Comparison of ENCODE assay signal across 8 mouse cellular contexts in the genomic region with DNA sequence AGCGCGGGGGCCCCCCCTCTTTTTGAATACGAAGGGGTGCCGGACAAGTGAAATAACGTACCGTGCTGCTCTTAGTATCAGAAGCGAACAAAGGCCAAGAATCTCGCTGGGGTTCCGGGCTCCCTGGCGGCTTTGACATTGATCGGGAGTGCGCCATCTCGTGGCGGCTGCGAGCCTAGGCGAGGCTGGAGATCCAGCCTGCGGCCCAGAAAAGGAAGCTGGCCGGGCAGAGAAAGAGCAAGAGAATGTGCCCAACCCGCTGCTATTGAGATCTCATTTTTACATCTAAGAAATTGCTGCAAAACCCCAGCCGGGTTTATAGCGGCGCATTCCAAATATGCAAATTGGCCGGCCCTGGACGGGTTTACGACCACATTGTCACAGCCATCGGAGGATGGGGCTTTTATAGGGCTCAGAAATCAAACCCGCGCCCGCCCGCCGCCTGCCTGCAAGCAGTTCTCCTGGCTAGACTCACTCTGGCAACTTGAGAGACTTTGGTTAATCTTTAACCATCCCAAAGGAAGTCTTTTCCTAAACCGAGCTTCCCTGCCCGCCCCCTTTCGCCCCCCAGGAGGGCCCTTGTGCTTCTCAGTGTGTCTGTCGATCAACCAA. TPM values are rescaled to one million over a fixed set of nuclear protein-coding genes. Genes with fewer than 3 reads are reported as not detected.
DNase-seq lines count a peak whose midpoint lies in the region; ATAC-seq and TF ChIP-seq lines count a peak whose summit lies in the region.

A gene (minus strand): TSS at position 466 of the 612 bp plus-strand sequence.

- DNase-seq in cerebellum, postnatal 10 days = peak; percentile 76 to 78
- DNase-seq in cerebellum, adult 11 months = no peak
- peak; percentile 79 to 84 for DNase-seq in adrenal gland, postnatal 36 days
- DNase-seq in gastrocnemius, postnatal 10 days = peak; percentile 94
- DNase-seq in liver, adult 2 months (ENCODE audit: extremely low read depth, low read depth, low spot score) = peak; percentile 22
- DNase-seq in natural killer cell, adult 2 months (ENCODE audit: low spot score in 2 of 2) = peak; percentile 67 to 78
- DNase-seq in thymus, postnatal 25 days = peak; percentile 81

- no peaks in the 10 kb centered on the region for H3K4me1 ChIP-seq in hindbrain, embryonic 15.5 days (replicated peaks)
- H3K4me1 ChIP-seq in liver, adult 2 months (ENCODE audit: control insufficient read depth, insufficient read depth, low read length) = no peaks in the 10 kb centered on the region

- H3K4me2 ChIP-seq in hindbrain, embryonic 15.5 days = 0 out of 2 replicates have a peak within 1 kb of the TSS, but pooled peaks have one; percentile 11

- H3K27me3 ChIP-seq in hindbrain, embryonic 15.5 days = peaks cover 96% of the 10 kb centered on the region
- peaks cover 64% of the 10 kb centered on the region for H3K27me3 ChIP-seq in liver, adult 2 months (ENCODE audit: control insufficient read depth, insufficient read depth, low read length)

- 2% methylated on average over 35 of the region's 35 CpGs for WGBS in hindbrain, embryonic 15.5 days
- WGBS in liver, adult 2 months = 4% methylated on average over 35 of the region's 35 CpGs

- H3K36me3 ChIP-seq in hindbrain, embryonic 15.5 days = no peaks in the 10 kb centered on the region
- no peaks in the 10 kb centered on the region for H3K36me3 ChIP-seq in liver, adult 2 months (ENCODE audit: control insufficient read depth, insufficient read depth, low read length)

- peak; percentile 81 for TF ChIP-seq CTCF in liver, adult 2 months (IDR thresholded peaks at IDR 0.05; ENCODE audit: low read depth, low read length)

- no peaks in the 10 kb centered on the region for H3K9me3 ChIP-seq in hindbrain, embryonic 15.5 days

- H3K79me2 ChIP-seq in liver, adult 2 months (ENCODE audit: control insufficient read depth, insufficient read depth, low read length) = no peaks in the 10 kb centered on the region

- no peak for ATAC-seq in hindbrain, embryonic 15.5 days (ENCODE audit: low FRiP score, low read depth)

- H3K9ac ChIP-seq in hindbrain, embryonic 15.5 days = no peak within 1 kb of the TSS
- no peak within 1 kb of the TSS for H3K9ac ChIP-seq in liver, adult 2 months (ENCODE audit: low read depth, low read length)

- no peak within 1 kb of the TSS for H3K27ac ChIP-seq in hindbrain, embryonic 15.5 days (replicated peaks)
- no peak within 1 kb of the TSS for H3K27ac ChIP-seq in liver, adult 2 months (replicated peaks; ENCODE audit: insufficient read depth, low read depth, low read length)

- TF ChIP-seq POLR2A in liver, adult 2 months (IDR thresholded peaks at IDR 0.05; ENCODE audit: extremely low read depth, insufficient read depth, low read length) = no peak

- H3K4me3 ChIP-seq in hindbrain, embryonic 15.5 days = no peak within 1 kb of the TSS
- no peak within 1 kb of the TSS for H3K4me3 ChIP-seq in liver, adult 2 months (ENCODE audit: insufficient read depth, low read depth, low read length)

RNA-seq across cellular contexts. Expression of the gene that starts here (rescaled TPM):
- under 1 TPM; 0.20 to 0.30 TPM for total RNA-seq in adrenal gland, postnatal 36 days (2021)
- 10 to 100 TPM; 30.2 to 30.8 TPM for total RNA-seq in gastrocnemius, postnatal 10 days (2021)
- 0.28 and 0.40 TPM in 2 replicates for polyA plus RNA-seq in hindbrain, embryonic 15.5 days (2015; fragmentation: Nextera tagmentation; extraction: Ambion mirVana)
- not detected in 2 replicates for total RNA-seq in liver, adult 2 months (2014; rRNA removed)
- polyA plus RNA-seq in liver, adult 2 months (2012; rRNA removed) = not detected in 2 replicates

Comparison
In these comparisons a context has a peak if more than half of its experiments do, and no peak if none do; other contexts are left out.
1. RNA of the gene that starts here (total RNA-seq): 30.2 to 30.8 TPM in gastrocnemius, postnatal 10 days; 0.20 to 0.30 TPM in adrenal gland, postnatal 36 days and not detected in liver, adult 2 months; every median in the first group is over 10 times any median in the second.
2. Peak in DNase-seq in adrenal gland, postnatal 36 days; RNA of the gene not detected or under 1 TPM.
3. Peak in DNase-seq in liver, adult 2 months; RNA of the gene not detected or under 1 TPM.